Mouse (Mus musculus) kidney, adult 2 months (tissue): ENCODE data around the gene Lonp1.

Experiments used
- CTCF ChIP-seq: fragments of 200-500 bp; conservative IDR thresholded peaks from 2 replicates; pipeline ENCODE4 v1.5.1; 2011; ENCODE audit warnings: low read depth, mild to moderate bottlenecking, control low read depth, low read length, moderate library complexity, mixed read lengths; ENCODE audit not compliant: insufficient read depth, insufficient read length
- POLR2A ChIP-seq: fragments of 200-500 bp; IDR thresholded peaks from one replicate; pipeline ENCODE4 v1.6.1; 2011; ENCODE audit warnings: low read depth, low read length, control low read depth

DNA sequence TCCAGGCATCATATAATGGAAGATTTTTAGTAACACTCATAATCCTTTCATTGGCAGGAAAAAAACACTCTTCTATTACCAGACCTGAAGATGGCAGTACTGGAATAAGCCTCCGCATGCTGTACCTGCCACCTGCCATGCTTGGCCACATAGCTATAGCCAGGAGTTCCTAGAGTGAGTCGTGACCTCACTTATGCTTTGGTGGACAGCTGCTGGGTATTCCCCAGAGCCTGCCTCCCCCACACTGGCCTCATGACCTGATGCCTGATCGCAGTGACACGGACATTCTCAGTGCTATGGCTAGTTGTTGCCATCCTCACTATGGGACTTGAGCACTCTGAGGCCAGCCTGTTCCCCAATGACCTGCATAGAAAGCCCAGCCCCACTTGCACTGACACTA, 56.4 kb downstream of the Lonp1 start:
- TF ChIP-seq CTCF (no peak), POLR2A (no peak)
